Mouse (Mus musculus) olfactory bulb, adult 2 months (tissue): ENCODE results near the gene Luc7l3. TPM values are rescaled to one million over a fixed set of nuclear protein-coding genes. Genes with fewer than 3 reads are reported as not detected.

Source experiments
- H3K27ac ChIP-seq: fragments of 200-500 bp; 2 replicates; pipeline ENCODE4 v1.5.1; 2012; ENCODE audit warnings: low read depth, low read length; ENCODE audit not compliant: insufficient read depth
- H3K4me1 ChIP-seq: fragments of 200-500 bp; 2 replicates; pipeline ENCODE4 v1.6.1; 2012; ENCODE audit warnings: low read length; ENCODE audit not compliant: control insufficient read depth, insufficient read depth
- H3K4me3 ChIP-seq: fragments of 200-500 bp; 2 replicates; pipeline ENCODE4 v1.5.1; 2012; ENCODE audit warnings: mild to moderate bottlenecking, low read depth, low read length, moderate library complexity; ENCODE audit not compliant: insufficient read depth
- CTCF ChIP-seq: fragments of 200-500 bp; IDR thresholded peaks from 2 replicates; pipeline ENCODE4 v1.5.1; 2012; ENCODE audit warnings: low read depth, mild to moderate bottlenecking, low read length, moderate library complexity; ENCODE audit not compliant: insufficient read depth
- POLR2A ChIP-seq: fragments of 200-500 bp; IDR thresholded peaks from 2 replicates; pipeline ENCODE4 v1.6.1; 2012; ENCODE audit warnings: mild to moderate bottlenecking, low read depth, low read length, moderate library complexity; ENCODE audit not compliant: insufficient read depth
- WGBS: fragments of 180-500 bp; shearing (Covaris S2); methylation state at CpG from one replicate; pipeline ENCODE4 v1.1.7; 2018; 5-methylcytosine and 5-hydroxymethylcytosine counted together
- polyA plus RNA-seq: library from polyadenylated mRNA; stranded (reverse); fragments of >200 nt; gene quantifications from 2 replicates; pipeline ENCODE4 v1.2.4, GENCODE M21; 2012; ENCODE audit warnings: low replicate concordance; ENCODE audit not compliant: missing spikeins, insufficient read depth, insufficient read length

Luc7l3 gene
- polyA plus RNA-seq, 1 experiment, result 287 TPM

DNA sequence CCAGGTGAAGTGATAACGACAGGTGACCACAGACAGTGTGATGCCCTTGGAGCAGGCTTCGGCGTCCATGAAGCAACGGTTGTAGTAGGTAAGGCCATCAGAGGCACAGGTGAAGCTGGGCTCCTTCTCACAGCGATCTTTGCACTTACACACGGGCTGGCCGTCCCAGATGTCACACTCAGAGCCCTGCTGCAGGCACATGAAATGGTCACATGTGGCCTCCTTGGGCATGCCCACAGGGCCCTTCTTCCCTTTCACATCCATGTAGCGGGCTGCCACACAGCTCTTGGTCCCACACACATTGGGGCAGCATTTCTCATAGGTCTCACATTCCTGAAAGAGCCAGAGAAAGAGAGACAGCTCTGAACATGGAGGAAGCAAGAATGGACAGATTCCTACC lies 83.0 kb downstream of the Luc7l3 start:
- 95% methylated on average over 8 of the region's 8 CpGs for WGBS
- Histone ChIP-seq H3K4me3 (no peak overlapping the region), H3K4me1 (peaks cover 23% of the 10 kb centered on the region), H3K27ac (no peak overlapping the region)
- TF ChIP-seq POLR2A (no peak), CTCF (no peak)

Other genes starting within 250 kb of the Luc7l3 start
- not detected in 2 replicates for gene Tob1, start 110.5 kb downstream of the Luc7l3 start, polyA plus RNA-seq
- not detected in 2 replicates for gene Wfikkn2, start 76.0 kb downstream of the Luc7l3 start, polyA plus RNA-seq
- not detected in 2 replicates for gene Gm21885, start 40.1 kb downstream of the Luc7l3 start, polyA plus RNA-seq
- 384 TPM in 1 of 2 replicates, not detected in the other for gene Ankrd40, start 6.0 kb upstream of the Luc7l3 start, polyA plus RNA-seq
- not detected in 2 replicates for gene Abcc3, start 71.0 kb upstream of the Luc7l3 start, polyA plus RNA-seq
- gene Cacna1g, start 152.2 kb upstream of the Luc7l3 start, polyA plus RNA-seq, result 54.5 TPM in 1 of 2 replicates, not detected in the other
- not detected in 2 replicates for gene Spata20, start 164.2 kb upstream of the Luc7l3 start, polyA plus RNA-seq
- not detected in 2 replicates for gene Epn3, start 178.0 kb upstream of the Luc7l3 start, polyA plus RNA-seq
- not detected in 2 replicates for gene Mycbpap, start 199.8 kb upstream of the Luc7l3 start, polyA plus RNA-seq
- gene Rsad1, start 227.3 kb upstream of the Luc7l3 start, polyA plus RNA-seq, result not detected in 2 replicates
- not detected in 2 replicates for gene Chad, start 243.1 kb upstream of the Luc7l3 start, polyA plus RNA-seq